Mouse (Mus musculus) central nervous system, embryonic 18 days (tissue): ENCODE results near the gene Hydin. TPM values are rescaled to one million over a fixed set of nuclear protein-coding genes. Genes with fewer than 3 reads are reported as not detected.

Source experiments
- polyA plus RNA-seq: library from polyadenylated mRNA; depleted of rRNA; stranded (reverse); fragments of >200 nt; gene quantifications from 2 replicates; pipeline ENCODE4 v1.2.3, GENCODE M21; 2012; rRNA removed

The Hydin gene
- 0.26 and 0.43 TPM in 2 replicates for polyA plus RNA-seq

GRCm38 (mm10) chr8:110266741-110267140 lies at the start of gene Hydin:
Gene Hydin, plus strand, starts transcription at chr8:110266977.

GRCm38 (mm10) chr8:110618391-110619207 lies 351.8 kb downstream of the Hydin start, which contains the start of gene Vac14:
Gene Vac14, plus strand, starts transcription at chr8:110618585.

Other genes with a start within 250 kb of the Hydin start
- gene Chst4, start 227.2 kb upstream of the Hydin start, polyA plus RNA-seq = not detected in 2 replicates
- 13.5 and 15.0 TPM in 2 replicates for gene Zfp612, start 187.2 kb upstream of the Hydin start, polyA plus RNA-seq
- not detected in 2 replicates for gene Gm21964, start 165.8 kb upstream of the Hydin start, polyA plus RNA-seq
- not detected in 2 replicates for gene Gm17720, start 164.2 kb upstream of the Hydin start, polyA plus RNA-seq
- gene Calb2, start 98.8 kb upstream of the Hydin start, polyA plus RNA-seq = 81.8 and 116 TPM in 2 replicates
- 13.1 and 15.1 TPM in 2 replicates for gene Cmtr2, start 51.3 kb upstream of the Hydin start, polyA plus RNA-seq